Mouse (Mus musculus) cerebellum, adult 2 months (tissue): ENCODE data around the gene Ehd4.

ENCODE experiments used
- CTCF ChIP-seq: fragments of 200-500 bp; IDR thresholded peaks from 2 replicates; pipeline ENCODE4 v1.5.1; 2011; ENCODE audit warnings: low read depth, mild to moderate bottlenecking, control low read depth, low read length, moderate library complexity, borderline replicate concordance; ENCODE audit not compliant: insufficient read depth
- POLR2A ChIP-seq: fragments of 200-500 bp; IDR thresholded peaks from 2 replicates; pipeline ENCODE4 v1.6.1; 2011; ENCODE audit warnings: low read length, control low read depth, borderline replicate concordance; ENCODE audit not compliant: insufficient read depth

DNA sequence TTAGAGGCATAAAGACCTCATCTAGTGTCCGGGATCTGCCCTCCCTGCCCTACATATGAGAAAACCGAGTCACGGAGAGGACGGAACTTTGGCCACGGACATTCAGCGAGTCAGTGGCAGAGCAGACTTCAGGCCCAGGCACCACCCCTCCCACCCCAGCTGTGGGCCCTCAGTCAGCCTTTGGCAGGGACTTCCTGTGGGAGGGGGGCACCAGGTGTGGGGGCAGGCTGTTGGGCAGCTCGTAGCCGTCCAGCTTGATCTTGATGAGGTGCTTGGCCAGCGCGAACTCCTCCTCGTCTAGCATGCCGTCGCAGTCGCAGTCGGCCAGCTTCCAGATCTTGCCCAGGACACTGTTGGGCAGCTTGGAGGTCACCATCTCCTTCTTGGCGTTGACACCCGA, 63.4 kb downstream of the Ehd4 start:
- TF ChIP-seq CTCF, result no peak
- TF ChIP-seq POLR2A, result no peak
